Mouse (Mus musculus) limb, embryonic 13.5 days (tissue): ENCODE data around the gene Rasa2. TPM values are rescaled to one million over a fixed set of nuclear protein-coding genes. Genes with fewer than 3 reads are reported as not detected.

Experiments used
- ATAC-seq: fragments of 200-750 bp; cut with Nextera tagmentation; 2 replicates; pipeline ENCODE4 v1.8.0; 2017; ENCODE audit warnings: low read depth, moderate number of reproducible peaks, moderate TSS enrichment; ENCODE audit not compliant: low FRiP score
- H3K27ac ChIP-seq: fragments of 300-500 bp; sonication (generic); 2 replicates; pipeline ENCODE4 v1.5.1; 2015; ENCODE audit warnings: inconsistent platforms, mild to moderate bottlenecking, moderate library complexity
- H3K27me3 ChIP-seq: fragments of 300-500 bp; sonication (generic); 2 replicates; pipeline ENCODE4 v1.6.1; 2015; ENCODE audit warnings: mild to moderate bottlenecking, inconsistent platforms
- H3K36me3 ChIP-seq: fragments of 300-500 bp; sonication (generic); 2 replicates; pipeline ENCODE4 v1.6.1; 2015; ENCODE audit warnings: inconsistent platforms, mild to moderate bottlenecking, moderate library complexity
- H3K4me1 ChIP-seq: fragments of 300-500 bp; sonication (generic); 2 replicates; pipeline ENCODE4 v1.6.1; 2015; ENCODE audit warnings: inconsistent platforms
- H3K4me2 ChIP-seq: fragments of 300-500 bp; sonication (generic); replicated peaks from 2 replicates; pipeline ENCODE4 v1.6.1; 2015; ENCODE audit warnings: inconsistent platforms, mild to moderate bottlenecking, moderate library complexity
- H3K4me3 ChIP-seq: fragments of 300-500 bp; sonication (generic); 2 replicates; pipeline ENCODE4 v1.5.1; 2015; ENCODE audit warnings: moderate library complexity, mild to moderate bottlenecking, inconsistent platforms
- H3K9ac ChIP-seq: fragments of 300-500 bp; sonication (generic); 2 replicates; pipeline ENCODE4 v1.6.1; 2015; ENCODE audit warnings: mild to moderate bottlenecking, inconsistent platforms
- H3K9me3 ChIP-seq: fragments of 300-500 bp; sonication (generic); 2 replicates; pipeline ENCODE4 v1.6.1; 2016; ENCODE audit warnings: inconsistent platforms
- WGBS: fragments of 180-500 bp; shearing (Covaris S2); methylation state at CpG from one replicate; pipeline ENCODE4 v1.1.7; 2015; 5-methylcytosine and 5-hydroxymethylcytosine counted together
- polyA plus RNA-seq: library from polyadenylated mRNA; unstranded; fragments of >200 nt; fragmentation: Nextera tagmentation; extraction: Ambion mirVana; gene quantifications from 2 replicates; pipeline ENCODE4 v1.2.1, GENCODE M21; 2015

Rasa2 gene
- polyA plus RNA-seq, 1 experiment from 2014 or later: 22.7 TPM

- Histone ChIP-seq H3K27ac (no peak overlapping the region), H3K4me1 (peaks cover 13% of the 10 kb centered on the region; the same call in 1 of the 2 replicates), H3K4me3 (no peak overlapping the region), H3K9ac (no peak overlapping the region), H3K4me2 (no peak overlapping the region), H3K27me3 (no peaks in the 10 kb centered on the region), H3K9me3 (no peaks in the 10 kb centered on the region), H3K36me3 (no peaks in the 10 kb centered on the region)
- 66% methylated on average over 9 of the region's 9 CpGs for WGBS
- no peak for ATAC-seq
Observed at GRCm38 (mm10) chr9:96636423-96637156, 5.2 kb upstream of the Rasa2 start.

- H3K36me3 ChIP-seq: no peaks in the 10 kb centered on the region
- H3K27me3 ChIP-seq: no peaks in the 10 kb centered on the region
- no peak overlapping the region for H3K9ac ChIP-seq
- WGBS: 53% methylated on average over 3 of the region's 3 CpGs
- no peak overlapping the region for H3K27ac ChIP-seq
- H3K4me2 ChIP-seq: no peak overlapping the region
- no peak for ATAC-seq
- peaks cover 13% of the 10 kb centered on the region; the same call in 1 of the 2 replicates for H3K4me1 ChIP-seq
- H3K4me3 ChIP-seq: no peak overlapping the region
- no peaks in the 10 kb centered on the region for H3K9me3 ChIP-seq
Observed at GRCm38 (mm10) chr9:96635899-96636298, 4.5 kb upstream of the Rasa2 start.

DNA sequence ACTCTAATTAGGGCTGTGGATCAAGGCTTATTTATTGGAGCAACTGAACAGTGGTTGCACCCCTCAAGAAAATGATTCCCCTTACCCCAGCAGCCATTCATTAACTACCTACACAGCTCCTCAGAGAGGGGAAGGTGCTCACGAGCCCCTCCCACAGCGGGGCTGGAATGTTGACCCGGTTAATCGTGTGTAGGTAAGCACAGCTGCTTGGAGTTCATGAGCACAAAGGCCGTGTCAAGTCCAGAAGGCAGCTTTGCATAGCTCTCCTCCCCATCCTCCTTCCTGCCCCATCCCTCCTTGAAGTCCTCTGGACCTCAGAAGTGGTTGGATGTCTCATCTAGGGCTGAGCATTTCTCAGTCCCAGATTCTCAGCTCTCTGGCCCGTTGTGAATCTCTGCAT, 3.8 kb upstream of the Rasa2 start:
- ATAC-seq: no peak
- no peak overlapping the region; the same call in 1 of the 2 replicates for H3K9ac ChIP-seq
- H3K4me2 ChIP-seq: no peak overlapping the region
- peaks cover 13% of the 10 kb centered on the region; the same call in 1 of the 2 replicates for H3K4me1 ChIP-seq
- H3K36me3 ChIP-seq: no peaks in the 10 kb centered on the region
- H3K9me3 ChIP-seq: no peaks in the 10 kb centered on the region
- 50% methylated on average over 6 of the region's 6 CpGs for WGBS
- no peak overlapping the region for H3K27ac ChIP-seq
- no peak overlapping the region for H3K4me3 ChIP-seq
- no peaks in the 10 kb centered on the region for H3K27me3 ChIP-seq

DNA sequence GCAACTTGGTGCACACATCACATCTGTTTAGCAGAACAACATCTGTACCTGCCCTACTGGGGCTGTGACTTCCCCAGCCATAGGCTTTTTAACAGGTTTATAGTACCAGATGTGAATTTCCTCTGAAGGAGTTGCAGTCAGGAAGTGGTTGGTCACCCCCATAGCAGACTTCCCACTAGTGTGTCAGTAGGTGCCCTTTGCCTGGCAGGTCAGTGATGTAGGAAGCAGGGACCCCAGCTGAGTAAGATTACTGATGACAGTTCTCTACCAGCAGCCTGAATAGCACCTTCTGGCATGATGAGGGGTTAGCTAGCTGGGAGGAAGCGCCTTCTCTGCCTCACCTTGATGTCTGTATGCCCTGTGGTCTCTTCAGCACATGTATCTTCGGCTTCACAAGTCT, 2.4 kb upstream of the Rasa2 start:
- Histone ChIP-seq H3K4me3 (no peak overlapping the region), H3K9me3 (no peaks in the 10 kb centered on the region), H3K36me3 (no peaks in the 10 kb centered on the region), H3K9ac (no peak overlapping the region), H3K27ac (no peak overlapping the region), H3K4me2 (no peak overlapping the region), H3K27me3 (no peaks in the 10 kb centered on the region), H3K4me1 (peaks cover 22% of the 10 kb centered on the region)
- ATAC-seq: no peak
- WGBS: 71% methylated on average over 2 of the region's 2 CpGs

- H3K4me3 ChIP-seq: no peak overlapping the region
- H3K9me3 ChIP-seq: no peaks in the 10 kb centered on the region
- H3K4me2 ChIP-seq: no peak overlapping the region
- no peak for ATAC-seq
- H3K36me3 ChIP-seq: no peaks in the 10 kb centered on the region
- no peaks in the 10 kb centered on the region for H3K27me3 ChIP-seq
- 44% methylated on average over 7 of the region's 7 CpGs for WGBS
- no peak overlapping the region for H3K9ac ChIP-seq
- peaks cover 22% of the 10 kb centered on the region for H3K4me1 ChIP-seq
- no peak overlapping the region for H3K27ac ChIP-seq
Observed at GRCm38 (mm10) chr9:96632756-96633155, 1.3 kb upstream of the Rasa2 start.

GRCm38 (mm10) chr9:96632073-96632690, 765 bp upstream of the Rasa2 start:
- Histone ChIP-seq H3K27ac (no peak overlapping the region), H3K9ac (no peak overlapping the region; the same call in 1 of the 2 replicates), H3K9me3 (no peaks in the 10 kb centered on the region), H3K4me3 (peak overlapping the region; percentile 86), H3K27me3 (no peaks in the 10 kb centered on the region), H3K36me3 (no peaks in the 10 kb centered on the region), H3K4me1 (peaks cover 22% of the 10 kb centered on the region), H3K4me2 (peak overlapping the region; percentile 83)
- WGBS: 56% methylated on average over 6 of the region's 6 CpGs
- no peak for ATAC-seq

- no peaks in the 10 kb centered on the region for H3K9me3 ChIP-seq
- peaks cover 22% of the 10 kb centered on the region for H3K4me1 ChIP-seq
- H3K27ac ChIP-seq: peak overlapping the region; percentile 97
- peak overlapping the region; percentile 83 for H3K4me2 ChIP-seq
- under 1% methylated on average over 95 of the region's 105 CpGs for WGBS
- no peaks in the 10 kb centered on the region for H3K27me3 ChIP-seq
- H3K9ac ChIP-seq: peak overlapping the region; percentile 95
- ATAC-seq: peak; percentile 84
- peak overlapping the region; percentile 86 for H3K4me3 ChIP-seq
- no peaks in the 10 kb centered on the region for H3K36me3 ChIP-seq
Observed at GRCm38 (mm10) chr9:96630571-96631388, 637 bp downstream of the Rasa2 start.

GRCm38 (mm10) chr9:96629151-96629550, 2.3 kb downstream of the Rasa2 start:
- Histone ChIP-seq H3K9me3 (no peaks in the 10 kb centered on the region), H3K36me3 (peaks cover 2% of the 10 kb centered on the region; the same call in 1 of the 2 replicates), H3K4me1 (peaks cover 22% of the 10 kb centered on the region), H3K9ac (no peak overlapping the region), H3K4me3 (no peak overlapping the region), H3K4me2 (no peak overlapping the region), H3K27ac (no peak overlapping the region), H3K27me3 (no peaks in the 10 kb centered on the region)
- ATAC-seq: no peak
- WGBS: 65% methylated on average over 4 of the region's 4 CpGs

- Histone ChIP-seq H3K4me3 (no peak overlapping the region), H3K4me2 (no peak overlapping the region), H3K9ac (no peak overlapping the region), H3K9me3 (no peaks in the 10 kb centered on the region), H3K36me3 (peaks cover 4% of the 10 kb centered on the region; the same call in 1 of the 2 replicates), H3K27me3 (no peaks in the 10 kb centered on the region), H3K4me1 (peaks cover 15% of the 10 kb centered on the region; the same call in 1 of the 2 replicates), H3K27ac (no peak overlapping the region)
- WGBS: 37% methylated on average over 5 of the region's 5 CpGs
- ATAC-seq: no peak
Observed at GRCm38 (mm10) chr9:96627557-96628085, 3.8 kb downstream of the Rasa2 start.

DNA sequence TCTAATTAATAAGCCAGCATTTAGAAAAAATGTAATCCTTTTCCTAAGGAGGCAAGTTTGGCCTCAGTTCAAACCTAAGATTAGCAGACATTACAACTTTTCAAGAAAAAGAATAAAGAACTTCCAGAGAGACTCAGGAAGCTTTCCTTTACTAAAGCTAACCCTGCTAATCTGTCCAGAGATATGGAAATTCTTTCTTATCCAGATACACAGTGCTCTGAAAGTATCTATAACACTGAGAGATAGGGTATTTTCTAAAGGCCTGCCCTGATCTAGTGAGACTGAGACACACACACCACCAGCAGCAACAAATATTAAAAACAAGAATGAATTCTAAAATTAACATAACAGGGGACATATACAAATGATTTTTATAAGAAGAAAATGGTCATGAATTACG, 4.4 kb downstream of the Rasa2 start:
- Histone ChIP-seq H3K4me1 (peaks cover 13% of the 10 kb centered on the region; the same call in 1 of the 2 replicates), H3K9me3 (no peaks in the 10 kb centered on the region), H3K27ac (no peak overlapping the region), H3K4me2 (no peak overlapping the region), H3K9ac (no peak overlapping the region), H3K36me3 (peaks cover 4% of the 10 kb centered on the region; the same call in 1 of the 2 replicates), H3K27me3 (no peaks in the 10 kb centered on the region), H3K4me3 (no peak overlapping the region)
- ATAC-seq: no peak
- WGBS: 68% methylated on average over 1 of the region's 1 CpGs

GRCm38 (mm10) chr9:96618448-96619176, 12.8 kb downstream of the Rasa2 start:
- Histone ChIP-seq H3K4me1 (no peaks in the 10 kb centered on the region), H3K4me2 (no peak overlapping the region), H3K4me3 (no peak overlapping the region), H3K36me3 (no peaks in the 10 kb centered on the region), H3K27me3 (no peaks in the 10 kb centered on the region), H3K9ac (no peak overlapping the region), H3K27ac (no peak overlapping the region), H3K9me3 (no peaks in the 10 kb centered on the region)
- no peak for ATAC-seq
- 80% methylated on average over 4 of the region's 4 CpGs for WGBS
